Mouse (Mus musculus) retina, embryonic 14.5 days (tissue): ENCODE data around the gene Ric8a.

Source experiments
- DNase-seq: peaks from one replicate; pipeline ENCODE4 v3.0.0-alpha.2; 2015; ENCODE audit warnings: low spot score

Ric8a gene

GRCm38 (mm10) chr7:140856785-140857549, at the start of gene Ric8a:
Gene Ric8a (plus strand): TSS chr7:140856957.
- DNase-seq, result peak; percentile 79

GRCm38 (mm10) chr7:140810496-140810895, 46.3 kb upstream of the Ric8a start:
- no peak for DNase-seq

GRCm38 (mm10) chr7:140811714-140812113, 45.0 kb upstream of the Ric8a start:
- no peak for DNase-seq

GRCm38 (mm10) chr7:140812850-140813249, 43.9 kb upstream of the Ric8a start:
- DNase-seq, result no peak

- no peak for DNase-seq
Observed at GRCm38 (mm10) chr7:140820173-140820572, 36.6 kb upstream of the Ric8a start.

- no peak for DNase-seq
Observed at GRCm38 (mm10) chr7:140821305-140821652, 35.5 kb upstream of the Ric8a start.

- peak; percentile 70 for DNase-seq
Observed at GRCm38 (mm10) chr7:140821653-140822329, 35.0 kb upstream of the Ric8a start, which contains the start of gene Zfp941. Gene Zfp941 (minus strand): TSS chr7:140822178.

- DNase-seq, result no peak
Observed at GRCm38 (mm10) chr7:140822731-140823130, 34.0 kb upstream of the Ric8a start.

GRCm38 (mm10) chr7:140828171-140828881, 28.4 kb upstream of the Ric8a start:
- DNase-seq, result peak; percentile 66

GRCm38 (mm10) chr7:140831447-140831846, 25.3 kb upstream of the Ric8a start:
- no peak for DNase-seq

GRCm38 (mm10) chr7:140833341-140833740, 23.4 kb upstream of the Ric8a start:
- no peak for DNase-seq

GRCm38 (mm10) chr7:140834968-140835757, 21.6 kb upstream of the Ric8a start, which contains the start of gene Urah:
Gene Urah (plus strand): TSS chr7:140835018.
- no peak for DNase-seq

GRCm38 (mm10) chr7:140835758-140836087, 21.0 kb upstream of the Ric8a start:
- DNase-seq, result no peak

GRCm38 (mm10) chr7:140836243-140837115, 20.3 kb upstream of the Ric8a start:
- no peak for DNase-seq

GRCm38 (mm10) chr7:140839556-140839955, 17.2 kb upstream of the Ric8a start:
- DNase-seq, result no peak

GRCm38 (mm10) chr7:140840750-140841735, 15.7 kb upstream of the Ric8a start:
- DNase-seq, result no peak

GRCm38 (mm10) chr7:140843806-140844205, 13.0 kb upstream of the Ric8a start:
- no peak for DNase-seq

- peak; percentile 91 for DNase-seq
Observed at GRCm38 (mm10) chr7:140844905-140845665, 11.7 kb upstream of the Ric8a start, which contains the start of gene Scgb1c1. Gene Scgb1c1 (plus strand): TSS chr7:140845547.

GRCm38 (mm10) chr7:140845683-140846082, 11.1 kb upstream of the Ric8a start:
- no peak for DNase-seq
